Mouse (Mus musculus): ENCODE measurements around the gene Mettl2. TPM values are rescaled to one million over a fixed set of nuclear protein-coding genes. Genes with fewer than 3 reads are reported as not detected.
"Not testable (repeated sequence)": the region's sequence is repeated elsewhere in the genome, so short reads cannot be mapped to it uniquely, and the experiment has no call there.

Gene Mettl2
- total RNA-seq (2021), result 1 to 10 TPM; 6.0 to 8.4 TPM
- long read RNA-seq, experiment 1, partial matches to known transcripts, result 0 of 8 reads
- long read RNA-seq, experiment 1, other reads (novel, unspliced or antisense), result 5 of 8 reads
- long read RNA-seq, experiment 2, transcript Mettl2-201 (9 exons, 1,867 nt), result major isoform, 9 of 9 reads
- long read RNA-seq, experiment 2, partial matches to known transcripts, result 0 of 9 reads
- long read RNA-seq, experiment 2, other reads (novel, unspliced or antisense), result 0 of 9 reads

DNA sequence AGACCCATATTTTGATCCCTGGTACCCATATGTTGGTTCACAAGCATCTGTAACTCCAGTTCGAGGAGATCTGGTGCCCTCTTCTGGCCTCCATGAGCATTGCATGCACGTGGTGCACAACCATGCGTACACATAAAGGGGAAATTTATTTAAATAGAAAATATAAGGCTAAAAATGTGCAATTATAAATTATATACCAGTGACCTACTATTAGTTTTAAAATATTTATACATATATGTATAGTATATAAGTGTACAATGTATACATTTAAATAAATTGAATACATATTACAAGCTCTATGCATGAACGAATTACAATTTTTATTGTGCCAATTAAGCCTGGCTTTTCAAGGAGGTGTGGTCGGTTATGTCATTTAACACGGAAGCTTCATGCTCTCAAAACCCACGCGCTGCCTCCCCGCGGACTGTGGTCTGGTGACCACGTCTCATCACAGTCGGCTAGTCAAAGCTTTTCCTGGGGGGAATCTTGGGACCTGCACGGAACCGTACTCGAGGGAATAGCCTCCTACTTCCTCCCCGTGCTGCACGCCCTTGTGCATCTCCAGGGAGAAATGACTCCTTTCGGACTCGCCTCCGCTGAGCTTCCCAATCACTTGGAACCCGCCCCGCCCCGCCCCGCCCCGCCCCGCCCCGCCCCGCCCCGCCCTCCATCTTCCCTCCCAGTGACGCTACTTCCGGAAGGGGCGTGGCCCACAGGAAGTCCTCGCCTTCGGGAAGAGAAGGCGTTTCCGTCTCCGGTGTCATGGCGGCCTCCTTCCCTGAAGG lies at the start of gene Mettl2:
TSS of gene Mettl2 (plus strand) at position 691 of the 785 bp plus-strand sequence.
- intact Hi-C loops (cut with DNase I), result loop anchor here (5.0 to 10.0 kb wide), 4 partner anchors 51 to 531 kb away; partner anchors contain the start of gene Tlk2

GRCm38 (mm10) chr11:105112448-105112847 lies 13.8 kb upstream of the Mettl2 start:
- DNase-seq; intact Hi-C loops (cut with DNase I): not testable (repeated sequence)

More for the DNA sequence above, at the start of gene Mettl2:
- peak; percentile 67 to 75 for DNase-seq

GRCm38 (mm10) chr11:105117814-105118213 lies 8.4 kb upstream of the Mettl2 start:
- DNase-seq, result no peak
- intact Hi-C loops (cut with DNase I), result no loop called here

- intact Hi-C loops (cut with DNase I), result loop anchor here (10.0 kb wide), 3 partner anchors 214 to 526 kb away; no protein-coding TSS in a partner anchor
- DNase-seq, result no peak
Measured at GRCm38 (mm10) chr11:105120551-105121061, 5.6 kb upstream of the Mettl2 start.

DNA sequence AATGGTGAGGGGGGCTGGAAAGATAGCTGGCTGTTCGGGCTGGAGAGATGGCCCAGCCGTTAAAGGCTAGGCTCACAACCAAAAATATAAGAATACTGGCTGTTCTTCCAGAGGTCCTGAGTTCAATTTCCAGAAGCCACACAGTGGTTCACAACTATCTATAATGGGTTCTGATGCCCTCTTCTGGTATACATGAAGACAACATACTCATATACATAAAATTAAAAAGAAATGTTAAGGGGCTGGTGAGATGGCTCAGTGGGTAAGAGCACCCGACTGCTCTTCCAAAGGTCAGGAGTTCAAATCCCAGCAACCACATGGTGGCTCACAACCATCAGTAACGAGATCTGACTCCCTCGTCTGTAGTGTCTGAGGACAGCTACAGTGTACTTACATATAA lies 4.4 kb upstream of the Mettl2 start:
- DNase-seq, result not testable (repeated sequence)
- intact Hi-C loops (cut with DNase I), result loop anchor here (10.0 kb wide), 3 partner anchors 213 to 527 kb away; no protein-coding TSS in a partner anchor

- intact Hi-C loops (cut with DNase I), result loop anchor here (10.0 kb wide), 3 partner anchors 211 to 529 kb away; no protein-coding TSS in a partner anchor
- peak in 1 of 2 experiments; percentile 23 for DNase-seq
Measured at GRCm38 (mm10) chr11:105123986-105124385, 2.2 kb upstream of the Mettl2 start.

GRCm38 (mm10) chr11:105126520-105127029 lies 350 bp downstream of the Mettl2 start:
- no peak for DNase-seq
- intact Hi-C loops (cut with DNase I), result loop anchor here (5.0 to 10.0 kb wide), 4 partner anchors 51 to 532 kb away; partner anchors contain the start of gene Tlk2

DNA sequence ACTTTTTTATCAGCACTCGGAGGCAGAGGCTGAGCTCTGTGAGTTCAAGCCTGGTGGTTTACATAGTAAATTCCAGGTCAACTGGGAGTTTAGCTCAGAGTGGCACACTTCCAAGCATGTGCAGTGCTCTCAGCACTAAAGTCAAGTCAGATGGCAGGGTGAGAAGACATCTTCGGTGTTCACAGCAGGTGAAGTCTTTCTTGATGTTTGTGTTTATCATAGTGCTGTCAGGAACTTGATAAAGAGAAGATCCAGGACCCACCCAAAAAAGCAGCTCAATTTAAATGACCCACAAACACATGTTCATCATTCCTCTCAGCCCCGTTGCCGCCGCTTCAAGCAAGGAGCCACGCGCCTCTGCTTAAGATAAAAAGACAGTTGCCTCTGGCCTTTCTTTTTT lies 9.5 kb downstream of the Mettl2 start:
- DNase-seq, result no peak
- intact Hi-C loops (cut with DNase I), result no loop called here

DNA sequence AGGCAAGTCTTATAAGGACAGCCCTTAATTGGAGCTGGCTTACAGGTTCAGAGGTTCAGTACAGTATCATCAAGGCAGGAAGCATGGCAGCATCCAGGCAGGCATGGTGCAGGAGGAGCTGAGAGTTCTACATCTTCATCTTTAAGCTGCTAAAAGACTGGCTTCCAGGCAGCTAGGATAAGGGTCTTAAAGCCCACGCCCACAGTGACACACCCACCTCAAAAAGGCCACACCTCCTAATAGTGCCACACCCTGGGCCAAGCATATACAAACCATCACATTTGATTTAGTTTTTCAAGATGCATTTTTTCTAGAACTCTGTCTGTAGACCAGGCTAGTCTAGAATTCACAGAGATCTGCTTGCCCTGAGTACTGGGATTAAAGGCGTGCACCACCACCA lies 11.0 kb downstream of the Mettl2 start:
- DNase-seq; intact Hi-C loops (cut with DNase I): not testable (repeated sequence)

DNA sequence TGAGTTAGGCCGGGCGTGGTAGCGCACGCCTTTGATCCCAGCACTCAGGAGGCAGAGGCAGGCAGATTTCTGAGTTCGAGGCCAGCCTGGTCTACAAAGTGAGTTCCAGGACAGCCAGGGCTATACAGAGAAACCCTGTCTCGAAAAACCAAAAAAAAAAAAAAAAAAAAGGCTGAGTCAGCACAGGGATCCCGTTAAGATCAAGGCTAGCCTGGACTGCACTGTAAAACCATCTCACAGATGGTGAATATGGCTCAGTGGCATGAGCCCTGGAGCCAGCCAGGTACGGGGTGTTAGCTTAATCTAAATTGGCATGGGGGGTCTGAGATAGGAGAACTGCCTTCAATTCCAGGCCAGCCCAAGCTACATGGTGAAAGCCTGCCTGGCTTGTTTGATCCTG lies 14.3 kb downstream of the Mettl2 start:
- DNase-seq; intact Hi-C loops (cut with DNase I): not testable (repeated sequence)

DNA sequence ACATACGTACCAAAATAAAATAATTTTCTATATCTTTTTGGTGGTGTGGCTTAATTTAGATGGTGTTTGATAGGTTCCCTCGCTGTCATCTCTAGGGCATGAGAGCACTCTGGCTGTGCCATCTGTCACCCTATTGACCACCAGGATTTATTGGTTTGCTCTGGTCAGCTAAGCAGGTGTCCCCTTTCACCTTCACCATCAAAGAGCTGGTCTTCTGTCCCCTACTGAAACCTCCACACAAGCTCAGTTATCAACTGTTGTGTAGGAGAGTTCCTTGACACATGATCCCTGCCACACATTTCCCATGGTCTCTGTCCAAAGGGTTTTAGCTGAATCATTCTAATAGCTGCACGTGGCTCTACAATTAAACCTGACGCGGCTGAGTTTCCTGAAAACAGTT lies 14.9 kb downstream of the Mettl2 start:
- DNase-seq, result no peak
- intact Hi-C loops (cut with DNase I), result no loop called here

DNA sequence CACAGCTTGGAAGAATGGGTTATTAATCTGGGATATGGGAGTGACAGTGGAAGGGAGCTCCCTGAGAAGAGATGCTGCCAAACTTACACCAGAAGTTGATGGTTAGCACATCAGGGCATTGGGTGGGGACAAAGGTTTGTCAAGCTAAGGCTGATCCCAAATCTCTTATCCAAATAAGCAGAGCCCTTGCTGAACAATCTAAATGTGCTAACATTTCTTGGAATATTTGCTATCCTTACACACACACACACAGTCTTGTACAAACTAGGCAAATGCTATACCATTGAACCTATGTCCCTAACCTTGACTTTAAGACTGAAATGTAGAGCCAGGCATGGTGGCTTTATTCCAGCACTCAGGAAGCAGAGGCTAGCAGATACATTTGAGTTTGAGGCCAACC lies 17.3 kb downstream of the Mettl2 start:
- DNase-seq, result no peak
- intact Hi-C loops (cut with DNase I), result no loop called here

DNA sequence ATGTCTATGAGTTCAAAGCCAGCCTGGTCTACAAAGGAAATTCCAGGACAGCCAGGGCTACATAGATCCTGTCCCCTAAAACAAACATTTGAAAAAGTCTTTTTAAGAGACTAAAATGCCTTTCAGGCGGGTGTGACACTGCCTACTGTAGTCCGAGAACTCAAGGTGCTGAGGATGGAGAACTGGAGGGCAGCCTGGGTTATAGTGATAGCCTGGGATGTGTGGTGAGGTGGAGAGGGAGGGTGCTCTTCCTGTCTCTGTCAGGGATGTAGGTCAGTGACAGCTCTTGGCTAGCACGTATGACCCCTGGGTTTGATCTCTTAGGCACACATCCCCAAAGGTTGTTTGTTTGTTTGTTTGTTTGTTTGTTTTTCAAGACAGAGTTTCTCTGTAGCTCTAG lies 17.9 kb downstream of the Mettl2 start:
- no peak for DNase-seq
- intact Hi-C loops (cut with DNase I), result no loop called here

GRCm38 (mm10) chr11:105144508-105145210 lies 18.4 kb downstream of the Mettl2 start:
- intact Hi-C loops (cut with DNase I), result no loop called here
- DNase-seq, result no peak

- no peak for DNase-seq
- intact Hi-C loops (cut with DNase I), result no loop called here
Measured at GRCm38 (mm10) chr11:105145211-105145610, 19.0 kb downstream of the Mettl2 start.

DNA sequence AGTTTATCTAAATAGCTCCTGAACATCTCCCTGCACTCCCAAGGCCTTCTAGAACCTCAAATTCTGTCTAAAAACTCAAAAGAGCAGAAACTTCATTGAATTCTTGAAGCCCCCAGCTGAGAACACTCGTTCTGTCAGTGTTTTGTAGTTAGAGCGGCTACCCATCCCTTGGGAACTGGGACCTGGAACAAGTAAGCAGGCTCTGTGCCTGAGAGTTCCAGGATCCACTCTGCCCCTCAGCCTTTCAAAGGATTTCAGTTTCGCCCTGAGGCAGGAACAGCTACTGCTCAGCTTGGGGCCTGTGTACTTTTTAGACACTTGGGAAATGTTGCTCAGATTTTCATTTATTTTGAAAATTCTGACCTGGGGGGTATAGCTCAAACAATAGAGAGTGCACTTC lies 20.4 kb downstream of the Mettl2 start, which contains the start of gene Gm10842:
TSS of gene Gm10842 (plus strand) at position 301 of the 400 bp plus-strand sequence.
- intact Hi-C loops (cut with DNase I), result no loop called here
- no peak for DNase-seq

DNA sequence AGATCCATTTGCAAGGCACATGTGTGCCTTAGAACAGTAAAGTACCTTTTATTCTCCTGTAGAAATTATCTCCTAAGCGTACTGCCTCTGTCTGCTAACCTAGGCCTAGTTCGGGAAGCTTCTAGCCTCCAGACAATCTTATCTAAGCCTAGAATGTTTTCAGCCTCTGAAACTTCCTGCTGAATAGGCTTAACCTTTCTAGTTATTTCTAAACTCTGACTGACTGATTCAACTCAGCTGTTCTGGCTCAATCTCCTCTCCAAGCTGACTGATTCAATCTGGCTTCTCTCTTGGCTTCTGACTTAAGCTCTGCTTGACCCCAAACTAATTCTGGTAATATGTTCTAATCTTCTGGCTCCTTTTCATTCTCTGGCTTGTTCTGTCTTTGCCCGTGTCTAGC lies 23.1 kb downstream of the Mettl2 start:
- DNase-seq, result no peak
- intact Hi-C loops (cut with DNase I), result no loop called here

- no peak for DNase-seq
- intact Hi-C loops (cut with DNase I), result no loop called here
Measured at GRCm38 (mm10) chr11:105149766-105150165, 23.5 kb downstream of the Mettl2 start.

- intact Hi-C loops (cut with DNase I), result no loop called here
Measured at GRCm38 (mm10) chr11:105150691-105151090, 24.5 kb downstream of the Mettl2 start.

More at GRCm38 (mm10) chr11:105150691-105151090, 24.5 kb downstream of the Mettl2 start:
- DNase-seq, result no peak
